Mouse (Mus musculus): Measurements from ENCODE around the gene Slc17a9.

DNA sequence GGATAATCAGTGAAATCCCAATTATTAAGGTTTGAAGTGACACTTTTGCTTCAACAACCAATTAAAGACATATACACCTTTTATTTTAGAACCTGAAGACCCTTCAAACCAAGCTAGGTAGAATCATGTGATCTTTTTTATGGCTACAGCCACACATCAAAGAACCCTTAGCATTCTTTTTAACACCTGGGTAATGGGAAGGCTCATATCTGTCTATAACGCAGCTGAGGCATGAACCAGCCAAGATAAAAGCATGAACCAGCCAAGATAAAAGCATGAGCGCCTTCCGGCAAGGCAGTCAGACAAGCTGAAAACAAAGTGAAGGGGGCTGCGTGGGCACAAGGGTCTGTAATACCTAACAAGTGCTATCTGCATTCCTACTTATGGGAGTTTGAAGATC, 41.0 kb upstream of the Slc17a9 start:
- TF ChIP-seq CTCF (IDR thresholded peaks at IDR 0.05; ENCODE audit: control insufficient read depth, insufficient read depth, insufficient read length) (no peak), USF1 (IDR thresholded peaks at IDR 0.05; ENCODE audit: low read depth) (no peak), MAX (IDR thresholded peaks at IDR 0.05) (no peak)

Data from C2C12 (cell line).